Mouse (Mus musculus) layer of hippocampus, postnatal 36 days (tissue): ENCODE results near the gene Cebpz. TPM values are rescaled to one million over a fixed set of nuclear protein-coding genes. Genes with fewer than 3 reads are reported as not detected.

Source experiments
- DNase-seq, 2 experiments: peaks; one replicate each; pipeline ENCODE4 v3.0.0; 2022
- total RNA-seq, 2 experiments: library from RNA; stranded (reverse); gene quantifications; 2 replicates each; pipeline ENCODE4 v1.2.3; 2021

Cebpz gene
- 10 to 100 TPM; 32.2 to 38.3 TPM for total RNA-seq

- peak; percentile 96 for DNase-seq
These were observed at the start of gene Cebpz, which contains the start of gene Ndufaf7 for GRCm38 (mm10) chr17:78936466-78937228. Cebpz (minus strand) TSS chr17:78937066. Ndufaf7 (plus strand) TSS chr17:78937136.

- no peak for DNase-seq
These were observed 46.9 kb upstream of the Cebpz start for GRCm38 (mm10) chr17:78983736-78984135.

DNA sequence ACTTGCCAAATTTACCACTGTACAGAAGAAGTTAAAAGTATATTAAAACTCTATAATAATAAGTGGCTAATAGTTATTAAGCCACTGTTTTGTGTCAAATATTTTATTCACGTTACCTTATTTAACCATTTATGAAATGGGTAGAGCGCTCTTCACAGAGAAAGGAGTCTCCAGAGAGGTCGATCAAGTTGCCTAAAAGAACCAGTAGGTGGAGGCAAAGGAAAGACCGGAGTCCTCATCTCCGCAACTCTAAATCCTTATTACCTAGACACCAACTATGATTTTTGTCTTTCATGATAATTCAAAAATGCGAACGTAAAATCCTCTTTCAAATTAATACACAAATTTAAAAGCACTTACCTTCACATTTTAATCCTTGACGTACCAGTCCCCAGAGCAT lies 46.3 kb upstream of the Cebpz start:
- DNase-seq: no peak

DNA sequence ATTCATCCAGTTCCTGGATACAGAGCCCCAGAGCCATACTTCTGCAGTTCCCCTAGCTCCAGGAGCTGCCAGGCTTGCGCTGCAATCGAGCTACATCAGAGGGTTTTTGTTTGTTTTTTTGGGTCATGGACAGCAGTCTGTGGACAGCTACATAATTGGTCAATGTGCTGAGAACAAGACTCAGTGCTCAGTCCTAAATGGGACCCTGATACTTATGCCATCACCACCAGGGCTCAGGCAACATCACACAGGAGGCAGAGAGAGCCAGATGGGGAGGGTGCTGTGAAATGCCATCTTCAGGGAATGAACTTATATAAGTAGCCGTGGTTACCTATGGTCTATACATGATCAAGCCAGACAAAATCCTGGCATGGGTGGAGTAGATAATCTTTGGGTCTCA lies 31.6 kb upstream of the Cebpz start:
- DNase-seq: no peak

DNA sequence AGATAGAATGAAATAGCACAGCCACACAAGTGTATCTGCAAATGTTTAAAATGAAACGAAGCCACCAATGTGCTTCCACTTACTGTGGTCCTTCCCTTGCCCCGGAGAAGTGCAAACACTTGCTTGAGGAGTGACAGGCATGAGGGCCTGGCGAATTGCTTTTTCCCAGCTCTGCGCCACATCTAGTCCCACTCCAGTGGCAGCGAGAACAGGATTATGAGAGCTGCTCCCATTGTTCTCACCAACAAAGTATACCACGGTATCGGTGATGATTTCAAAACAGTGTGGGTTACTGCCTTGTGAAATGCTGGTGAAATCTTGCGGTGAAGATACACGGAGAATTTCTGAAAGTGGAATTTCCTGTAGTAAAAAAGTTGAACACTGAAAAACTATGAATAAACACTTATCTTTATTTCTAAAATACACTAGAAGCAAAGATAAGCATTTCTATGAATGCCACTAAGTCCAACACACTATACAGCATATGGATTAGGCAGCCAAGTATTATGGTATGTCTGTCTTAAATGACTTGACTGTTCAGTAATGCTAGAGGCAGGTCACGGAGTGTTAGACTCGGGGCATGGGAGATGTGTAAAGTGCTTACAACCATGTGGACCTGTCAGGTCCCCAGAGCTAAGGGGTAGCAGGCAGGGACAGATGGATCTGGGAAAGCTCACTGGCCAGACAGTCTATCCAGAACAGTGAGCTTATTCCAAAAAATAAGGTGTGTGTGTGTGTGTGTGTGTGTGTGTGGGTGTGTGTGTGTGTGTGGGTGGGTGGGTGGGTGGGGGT lies 29.4 kb upstream of the Cebpz start:
- no peak for DNase-seq

DNA sequence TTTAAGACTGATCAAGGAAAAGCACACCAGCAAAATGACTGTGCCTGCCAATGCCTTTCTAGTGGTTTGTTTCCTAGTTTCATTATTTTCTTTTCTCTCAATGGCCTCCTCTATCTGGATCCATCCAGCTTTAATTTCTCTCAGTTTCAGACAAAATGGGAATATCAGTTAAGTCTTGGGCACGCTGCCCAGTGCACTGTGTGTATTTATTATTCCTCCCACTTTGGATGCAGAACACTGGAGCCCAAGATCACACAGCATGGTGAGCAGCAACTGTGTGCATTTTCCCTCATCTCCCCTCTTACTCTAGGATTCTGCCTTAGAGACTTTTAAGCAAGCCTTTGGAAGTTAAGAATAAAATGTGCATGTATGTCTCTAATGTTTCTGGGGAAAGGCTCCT lies 27.5 kb upstream of the Cebpz start:
- DNase-seq: peak in 1 of 2 experiments; percentile 25

DNA sequence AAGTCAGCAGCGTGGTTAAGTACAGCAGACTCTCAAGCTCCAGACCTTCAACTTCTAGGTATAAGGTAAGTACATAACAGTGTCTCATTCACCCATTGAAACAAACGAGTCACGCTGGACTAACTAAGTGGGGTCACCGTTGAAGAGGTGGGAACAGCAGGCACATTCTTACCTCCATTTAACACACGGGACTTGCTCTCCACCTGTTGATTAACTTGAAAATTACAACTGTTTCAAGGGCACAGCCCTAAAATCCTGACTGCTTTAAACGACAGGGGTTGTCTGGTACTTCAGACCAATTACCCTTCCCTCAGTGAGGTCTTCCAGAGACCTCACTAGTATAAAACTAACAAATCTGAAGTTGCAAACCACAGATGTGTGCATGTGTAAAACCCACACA lies 22.6 kb upstream of the Cebpz start:
- DNase-seq: no peak

- no peak for DNase-seq
These were observed 16.4 kb upstream of the Cebpz start for GRCm38 (mm10) chr17:78953240-78953639.

DNA sequence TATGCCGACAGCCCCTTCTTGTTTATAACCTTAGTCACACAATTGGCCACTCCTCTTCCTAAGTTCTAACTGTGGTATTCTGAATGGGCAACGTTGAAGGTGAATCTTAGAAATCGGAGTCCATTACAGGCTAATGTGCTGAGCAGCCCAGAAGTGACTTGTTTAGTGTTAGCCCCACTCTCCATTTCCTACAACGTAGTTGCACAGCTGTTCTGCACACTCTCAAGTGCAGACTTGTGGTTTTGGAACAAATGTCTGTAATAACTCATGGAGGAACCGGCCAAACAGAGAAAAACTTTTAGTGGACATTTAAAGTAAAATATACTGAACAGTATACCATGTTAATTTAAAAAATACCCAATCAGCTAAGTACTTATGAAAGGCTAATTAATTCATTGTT lies 15.2 kb upstream of the Cebpz start:
- no peak for DNase-seq

- DNase-seq: no peak
These were observed 14.4 kb upstream of the Cebpz start for GRCm38 (mm10) chr17:78951225-78951624.

GRCm38 (mm10) chr17:78942579-78942978 lies 5.7 kb upstream of the Cebpz start:
- no peak for DNase-seq

DNA sequence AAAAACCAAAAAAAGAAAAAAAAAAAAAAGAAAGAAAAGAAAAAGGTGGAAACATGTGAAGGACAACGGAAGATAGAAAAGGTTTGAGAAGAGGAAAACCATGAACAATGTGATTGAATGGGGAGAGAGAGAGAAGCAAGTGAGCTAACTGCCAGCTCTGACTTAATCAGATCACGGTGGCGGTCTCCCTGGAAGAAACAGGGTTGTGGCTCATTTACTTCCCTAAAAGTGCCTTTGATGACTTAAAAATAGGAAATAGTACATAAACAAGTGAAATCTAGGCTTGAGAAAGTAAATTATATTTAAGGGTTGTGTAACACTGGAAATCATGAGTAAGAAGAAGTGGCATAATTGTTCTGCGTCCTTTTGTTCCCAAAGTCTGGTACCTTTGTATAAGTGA lies 2.1 kb upstream of the Cebpz start:
- DNase-seq: no peak

- DNase-seq: no peak
These were observed 475 bp upstream of the Cebpz start for GRCm38 (mm10) chr17:78937229-78937853.

- no peak for DNase-seq
These were observed 1.0 kb downstream of the Cebpz start for GRCm38 (mm10) chr17:78935857-78936256.

GRCm38 (mm10) chr17:78917696-78918095 lies 19.2 kb downstream of the Cebpz start:
- no peak for DNase-seq

GRCm38 (mm10) chr17:78916899-78917298 lies 20.0 kb downstream of the Cebpz start:
- DNase-seq: no peak

GRCm38 (mm10) chr17:78916369-78916813 lies 20.5 kb downstream of the Cebpz start, which contains the start of gene Cebpzos:
Cebpzos (plus strand) TSS chr17:78916500.
- DNase-seq: peak; percentile 87 to 88

DNA sequence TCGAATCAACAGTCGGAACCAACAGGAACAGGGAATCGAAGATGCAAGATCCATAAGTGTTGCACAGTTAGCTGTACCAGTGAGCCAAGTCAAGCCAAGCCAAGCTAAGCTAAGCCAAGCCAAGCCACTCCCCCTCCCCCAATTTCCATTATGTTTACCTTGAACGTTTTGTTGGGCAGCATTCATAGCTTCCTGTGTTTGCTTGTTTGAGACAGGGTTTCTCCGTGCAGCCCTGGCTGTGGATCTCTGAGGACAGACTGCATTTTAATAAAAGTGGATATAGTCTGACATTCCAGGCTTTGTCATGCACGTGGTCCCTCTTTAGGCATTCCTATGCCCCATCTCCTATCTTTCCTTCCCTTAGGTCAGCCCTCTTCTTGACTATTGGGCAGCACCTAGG lies 21.1 kb downstream of the Cebpz start:
- DNase-seq: no peak

- no peak for DNase-seq
These were observed 22.9 kb downstream of the Cebpz start for GRCm38 (mm10) chr17:78913921-78914320.

GRCm38 (mm10) chr17:78912861-78913281 lies 24.0 kb downstream of the Cebpz start:
- DNase-seq: peak in 1 of 2 experiments; percentile 7

DNA sequence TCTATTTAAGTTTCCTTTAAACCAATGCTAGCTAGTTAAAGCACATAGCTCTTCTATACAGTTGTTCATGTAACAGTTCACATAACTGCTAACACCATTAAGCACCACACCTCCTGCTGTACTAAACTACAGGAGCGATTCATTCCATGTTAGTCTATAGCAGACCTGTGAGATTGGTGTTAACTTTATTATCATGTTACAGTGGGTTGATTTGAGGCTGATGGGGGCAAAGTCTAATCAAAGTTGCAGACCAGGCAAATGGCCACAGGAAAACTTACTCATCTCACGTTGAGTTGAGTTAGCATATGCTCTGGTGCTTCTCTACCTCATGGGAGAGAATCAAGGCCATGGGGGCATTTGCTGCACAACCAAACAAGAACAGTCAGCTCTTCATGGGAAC lies 27.5 kb downstream of the Cebpz start:
- no peak for DNase-seq

GRCm38 (mm10) chr17:78906892-78907291 lies 30.0 kb downstream of the Cebpz start, which contains the start of gene Sult6b1:
Sult6b1 (minus strand) TSS chr17:78906992.
- no peak for DNase-seq

- DNase-seq: no peak
These were observed 33.7 kb downstream of the Cebpz start for GRCm38 (mm10) chr17:78903158-78903557.
